Mouse (Mus musculus): ENCODE results near the gene Irx5. TPM values are rescaled to one million over a fixed set of nuclear protein-coding genes. Genes with fewer than 3 reads are reported as not detected.
A peak's percentile ranks its signal among the peaks of the same experiment; 100 is the strongest.

The Irx5 gene
- polyA plus RNA-seq, 1 experiment: 5.8 TPM

GRCm38 (mm10) chr8:92365241-92365943, 8.0 kb downstream of the Irx5 start:
- Histone ChIP-seq H3K27ac (ENCODE audit: insufficient read depth, low read length) (peak overlapping the region; percentile 20), H3K4me1 (ENCODE audit: control insufficient read depth, insufficient read depth, low read length) (no peaks in the 10 kb centered on the region)

GRCm38 (mm10) chr8:92365944-92366735, 8.7 kb downstream of the Irx5 start:
- H3K4me1 ChIP-seq (ENCODE audit: control insufficient read depth, insufficient read depth, low read length): no peaks in the 10 kb centered on the region
- no peak overlapping the region for H3K27ac ChIP-seq (ENCODE audit: insufficient read depth, low read length)
- TF ChIP-seq POLR2A (IDR thresholded peaks at IDR 0.05; ENCODE audit: low read depth, low read length) (no peak), CTCF (IDR thresholded peaks at IDR 0.05; ENCODE audit: borderline replicate concordance, insufficient read depth, low read length) (no peak)
- H3K4me3 ChIP-seq (ENCODE audit: insufficient read depth, low read length): no peak overlapping the region

More at GRCm38 (mm10) chr8:92365241-92365943, 8.0 kb downstream of the Irx5 start:
- no peak overlapping the region for H3K4me3 ChIP-seq (ENCODE audit: insufficient read depth, low read length)
- TF ChIP-seq CTCF (IDR thresholded peaks at IDR 0.05; ENCODE audit: borderline replicate concordance, insufficient read depth, low read length) (no peak), POLR2A (IDR thresholded peaks at IDR 0.05; ENCODE audit: low read depth, low read length) (no peak)

- H3K27ac ChIP-seq (ENCODE audit: insufficient read depth, low read length): no peak overlapping the region
- no peak overlapping the region for H3K4me3 ChIP-seq (ENCODE audit: insufficient read depth, low read length)
- TF ChIP-seq CTCF (IDR thresholded peaks at IDR 0.05; ENCODE audit: borderline replicate concordance, insufficient read depth, low read length): peak; percentile 13; the same call in 1 of the 2 replicates
- TF ChIP-seq POLR2A (IDR thresholded peaks at IDR 0.05; ENCODE audit: low read depth, low read length): no peak
- H3K4me1 ChIP-seq (ENCODE audit: control insufficient read depth, insufficient read depth, low read length): no peaks in the 10 kb centered on the region
Measured at GRCm38 (mm10) chr8:92366736-92367267, 9.4 kb downstream of the Irx5 start.

- Histone ChIP-seq H3K4me1 (ENCODE audit: control insufficient read depth, insufficient read depth, low read length) (no peaks in the 10 kb centered on the region), H3K27ac (ENCODE audit: insufficient read depth, low read length) (no peak overlapping the region), H3K4me3 (ENCODE audit: insufficient read depth, low read length) (no peak overlapping the region)
- TF ChIP-seq CTCF (IDR thresholded peaks at IDR 0.05; ENCODE audit: borderline replicate concordance, insufficient read depth, low read length): no peak
- TF ChIP-seq POLR2A (IDR thresholded peaks at IDR 0.05; ENCODE audit: low read depth, low read length): no peak
Measured at GRCm38 (mm10) chr8:92379524-92379923, 22.1 kb downstream of the Irx5 start.

- TF ChIP-seq POLR2A (IDR thresholded peaks at IDR 0.05; ENCODE audit: low read depth, low read length) (no peak), CTCF (IDR thresholded peaks at IDR 0.05; ENCODE audit: borderline replicate concordance, insufficient read depth, low read length) (peak; percentile 28; the same call in 1 of the 2 replicates)
- no peak overlapping the region for H3K4me3 ChIP-seq (ENCODE audit: insufficient read depth, low read length)
- H3K27ac ChIP-seq (ENCODE audit: insufficient read depth, low read length): no peak overlapping the region
- H3K4me1 ChIP-seq (ENCODE audit: control insufficient read depth, insufficient read depth, low read length): no peaks in the 10 kb centered on the region
Measured at GRCm38 (mm10) chr8:92380571-92380970, 23.1 kb downstream of the Irx5 start.

GRCm38 (mm10) chr8:92387893-92388292, 30.5 kb downstream of the Irx5 start:
- Histone ChIP-seq H3K4me1 (ENCODE audit: control insufficient read depth, insufficient read depth, low read length) (no peaks in the 10 kb centered on the region), H3K27ac (ENCODE audit: insufficient read depth, low read length) (no peak overlapping the region), H3K4me3 (ENCODE audit: insufficient read depth, low read length) (no peak overlapping the region)
- no peak for TF ChIP-seq CTCF (IDR thresholded peaks at IDR 0.05; ENCODE audit: borderline replicate concordance, insufficient read depth, low read length)
- no peak for TF ChIP-seq POLR2A (IDR thresholded peaks at IDR 0.05; ENCODE audit: low read depth, low read length)

- Histone ChIP-seq H3K27ac (ENCODE audit: insufficient read depth, low read length) (no peak overlapping the region), H3K4me3 (ENCODE audit: insufficient read depth, low read length) (no peak overlapping the region), H3K4me1 (ENCODE audit: control insufficient read depth, insufficient read depth, low read length) (no peaks in the 10 kb centered on the region)
- TF ChIP-seq POLR2A (IDR thresholded peaks at IDR 0.05; ENCODE audit: low read depth, low read length) (no peak), CTCF (IDR thresholded peaks at IDR 0.05; ENCODE audit: borderline replicate concordance, insufficient read depth, low read length) (no peak)
Measured at GRCm38 (mm10) chr8:92404218-92404617, 46.8 kb downstream of the Irx5 start.

- TF ChIP-seq POLR2A (IDR thresholded peaks at IDR 0.05; ENCODE audit: low read depth, low read length): no peak
- TF ChIP-seq CTCF (IDR thresholded peaks at IDR 0.05; ENCODE audit: borderline replicate concordance, insufficient read depth, low read length): no peak
- no peak overlapping the region for H3K27ac ChIP-seq (ENCODE audit: insufficient read depth, low read length)
- H3K4me3 ChIP-seq (ENCODE audit: insufficient read depth, low read length): no peak overlapping the region
- H3K4me1 ChIP-seq (ENCODE audit: control insufficient read depth, insufficient read depth, low read length): no peaks in the 10 kb centered on the region
Measured at GRCm38 (mm10) chr8:92408092-92408491, 50.7 kb downstream of the Irx5 start.

- Histone ChIP-seq H3K27ac (ENCODE audit: insufficient read depth, low read length) (no peak overlapping the region), H3K4me3 (ENCODE audit: insufficient read depth, low read length) (no peak overlapping the region), H3K4me1 (ENCODE audit: control insufficient read depth, insufficient read depth, low read length) (no peaks in the 10 kb centered on the region)
- TF ChIP-seq POLR2A (IDR thresholded peaks at IDR 0.05; ENCODE audit: low read depth, low read length) (no peak), CTCF (IDR thresholded peaks at IDR 0.05; ENCODE audit: borderline replicate concordance, insufficient read depth, low read length) (no peak)
Measured at GRCm38 (mm10) chr8:92413583-92413982, 56.2 kb downstream of the Irx5 start.

- no peak overlapping the region for H3K4me3 ChIP-seq (ENCODE audit: insufficient read depth, low read length)
- no peak overlapping the region for H3K27ac ChIP-seq (ENCODE audit: insufficient read depth, low read length)
- no peaks in the 10 kb centered on the region for H3K4me1 ChIP-seq (ENCODE audit: control insufficient read depth, insufficient read depth, low read length)
- TF ChIP-seq POLR2A (IDR thresholded peaks at IDR 0.05; ENCODE audit: low read depth, low read length) (no peak), CTCF (IDR thresholded peaks at IDR 0.05; ENCODE audit: borderline replicate concordance, insufficient read depth, low read length) (no peak)
Measured at GRCm38 (mm10) chr8:92420666-92421065, 63.2 kb downstream of the Irx5 start.
